Mouse (Mus musculus) liver, postnatal 0 days (tissue): Measurements from ENCODE around the gene Ubxn6. TPM values are rescaled to one million over a fixed set of nuclear protein-coding genes. Genes with fewer than 3 reads are reported as not detected.

Experiments
- ATAC-seq: fragments of 200-750 bp; cut with Nextera tagmentation; 2 replicates; pipeline ENCODE4 v1.8.0; 2017; ENCODE audit warnings: mild to moderate bottlenecking, moderate library complexity
- DNase-seq: peaks from one replicate; pipeline ENCODE4 v3.0.0-alpha.2; 2016
- H3K27ac ChIP-seq: fragments of 300-500 bp; sonication (generic); 2 replicates; pipeline ENCODE4 v1.5.1; 2014; ENCODE audit warnings: antibody characterized with exemption, moderate library complexity, mild to moderate bottlenecking, low read depth
- H3K27me3 ChIP-seq: fragments of 300-500 bp; sonication (generic); 2 replicates; pipeline ENCODE4 v1.6.1; 2014; ENCODE audit warnings: low read length, control low read depth, mixed read lengths; ENCODE audit not compliant: insufficient read depth
- H3K36me3 ChIP-seq: fragments of 300-500 bp; sonication (generic); replicated peaks from 2 replicates; pipeline ENCODE4 v1.6.1; 2014; ENCODE audit warnings: mild to moderate bottlenecking, control low read depth, low read length, moderate library complexity, mixed read lengths; ENCODE audit not compliant: insufficient read depth
- H3K4me1 ChIP-seq: fragments of 300-500 bp; sonication (generic); 2 replicates; pipeline ENCODE4 v1.6.1; 2014; ENCODE audit warnings: antibody characterized with exemption, mild to moderate bottlenecking, control low read depth; ENCODE audit not compliant: insufficient read depth
- H3K4me2 ChIP-seq: fragments of 300-500 bp; sonication (generic); 2 replicates; pipeline ENCODE4 v1.6.1; 2014; ENCODE audit warnings: low read depth, mild to moderate bottlenecking, low read length, moderate library complexity, mixed read lengths
- H3K4me3 ChIP-seq: fragments of 300-500 bp; sonication (generic); 2 replicates; pipeline ENCODE4 v1.5.1; 2014; ENCODE audit warnings: low read depth, low read length
- H3K9ac ChIP-seq: fragments of 300-500 bp; sonication (generic); replicated peaks from 2 replicates; pipeline ENCODE4 v1.6.1; 2014; ENCODE audit warnings: mild to moderate bottlenecking, moderate library complexity
- H3K9me3 ChIP-seq: fragments of 300-500 bp; sonication (generic); 2 replicates; pipeline ENCODE4 v1.6.1; 2016; ENCODE audit warnings: mild to moderate bottlenecking, control low read depth, low read length, mixed read lengths
- CTCF ChIP-seq: sonication (generic); IDR thresholded peaks from 2 replicates; pipeline ENCODE4 v1.5.1; 2016; ENCODE audit warnings: antibody characterized with exemption, low read depth
- EP300 ChIP-seq: IDR thresholded peaks from 2 replicates; pipeline ENCODE4 v1.6.1; 2016; ENCODE audit warnings: antibody characterized with exemption, low read depth, mild to moderate bottlenecking
- WGBS: fragments of 180-500 bp; shearing (Covaris S2); extraction: QIAGEN DNeasy Blood & Tissue Kit; methylation state at CpG from one replicate; pipeline ENCODE4 v1.1.7; 2014; ENCODE audit not compliant: insufficient replicate concordance; 5-methylcytosine and 5-hydroxymethylcytosine counted together
- polyA plus RNA-seq: library from polyadenylated mRNA; unstranded; fragments of >200 nt; fragmentation: Nextera tagmentation; extraction: Ambion mirVana; gene quantifications from 2 replicates; pipeline ENCODE4 v1.2.1, GENCODE M21; 2015

The Ubxn6 gene
- 19.1 and 20.5 TPM in 2 replicates for polyA plus RNA-seq

DNA sequence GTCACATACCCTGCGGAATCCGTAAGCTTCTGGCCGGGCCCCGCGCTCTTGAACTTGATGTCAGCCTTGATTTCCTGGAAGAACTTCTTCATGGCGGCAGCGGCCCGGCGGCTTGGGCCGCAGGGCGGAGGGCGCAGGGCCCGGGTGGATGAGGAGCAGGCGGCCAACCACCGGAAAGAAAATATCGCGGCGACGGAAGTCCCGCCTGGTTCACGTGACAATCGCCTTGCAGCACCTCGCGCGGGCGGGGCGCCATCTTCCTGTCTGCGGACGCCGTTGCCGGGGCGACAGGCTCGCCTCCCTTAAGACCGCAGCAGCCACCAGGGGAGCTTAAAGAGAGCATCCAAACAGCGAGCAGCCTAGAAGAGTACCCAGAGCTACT is at the start of gene Ubxn6:
TSS of gene Ubxn6 (minus strand) at position 202 of the 382 bp plus-strand sequence.
- peak within 1 kb of the TSS; percentile 79 for H3K9ac ChIP-seq
- TF ChIP-seq EP300 (no peak), CTCF (peak; percentile 55)
- H3K27me3 ChIP-seq, result no peaks in the 10 kb centered on the region
- peaks cover 20% of the 10 kb centered on the region for H3K4me1 ChIP-seq
- peak within 1 kb of the TSS; percentile 82 for H3K4me3 ChIP-seq
- ATAC-seq, result peak; percentile 27
- under 1% methylated on average over 34 of the region's 35 CpGs for WGBS
- peak within 1 kb of the TSS; percentile 100 for H3K27ac ChIP-seq
- peak; percentile 97 for DNase-seq
- H3K4me2 ChIP-seq, result peak within 1 kb of the TSS; percentile 91
- no peaks in the 10 kb centered on the region for H3K9me3 ChIP-seq
- H3K36me3 ChIP-seq, result peaks cover 27% of the 10 kb centered on the region

DNA sequence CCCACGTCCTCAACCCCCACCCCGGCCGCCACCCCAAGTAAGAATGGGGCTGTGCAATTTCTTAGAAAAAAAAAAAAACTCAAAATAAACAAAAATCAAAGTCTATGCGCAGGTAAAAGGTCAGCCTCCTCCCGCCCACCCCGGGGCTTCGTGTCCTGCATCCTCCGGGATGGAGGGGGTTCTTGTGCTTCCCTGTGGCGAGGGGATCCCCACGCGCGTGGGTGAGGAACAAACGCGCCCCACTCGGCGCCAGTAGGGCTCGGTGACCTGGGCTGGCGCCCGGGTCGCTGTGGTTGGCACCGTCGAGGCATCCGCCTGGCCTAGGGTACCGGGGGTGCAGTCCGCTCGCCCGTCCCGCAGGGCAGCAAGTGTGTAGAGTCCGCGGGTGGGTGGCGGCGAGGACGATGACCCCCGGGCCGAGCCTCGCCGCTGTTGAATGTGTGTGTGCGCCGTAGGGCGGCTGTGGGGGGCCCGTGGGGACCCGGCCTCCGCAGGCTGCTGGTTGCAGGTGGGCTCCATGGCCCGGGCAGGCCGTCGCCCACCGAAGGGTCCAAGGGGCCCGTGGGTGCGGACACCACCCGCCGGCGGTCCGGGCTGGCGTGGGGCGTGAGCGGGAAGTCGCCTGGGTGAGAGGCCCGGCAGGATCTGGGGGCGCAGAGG is 49.0 kb upstream of the Ubxn6 start:
- WGBS, result 62% methylated on average over 54 of the region's 59 CpGs
- TF ChIP-seq CTCF (no peak), EP300 (no peak)
- Histone ChIP-seq H3K36me3 (peaks cover 2% of the 10 kb centered on the region; the same call in 1 of the 2 replicates), H3K27ac (peak overlapping the region; percentile 34; the same call in 1 of the 2 replicates), H3K9me3 (no peaks in the 10 kb centered on the region), H3K4me1 (peaks cover 5% of the 10 kb centered on the region), H3K4me3 (peak overlapping the region; percentile 25), H3K9ac (peak overlapping the region; percentile 54), H3K4me2 (peak overlapping the region; percentile 70), H3K27me3 (peaks cover 9% of the 10 kb centered on the region; the same call in 1 of the 2 replicates)
- ATAC-seq (no peak), DNase-seq (no peak)

DNA sequence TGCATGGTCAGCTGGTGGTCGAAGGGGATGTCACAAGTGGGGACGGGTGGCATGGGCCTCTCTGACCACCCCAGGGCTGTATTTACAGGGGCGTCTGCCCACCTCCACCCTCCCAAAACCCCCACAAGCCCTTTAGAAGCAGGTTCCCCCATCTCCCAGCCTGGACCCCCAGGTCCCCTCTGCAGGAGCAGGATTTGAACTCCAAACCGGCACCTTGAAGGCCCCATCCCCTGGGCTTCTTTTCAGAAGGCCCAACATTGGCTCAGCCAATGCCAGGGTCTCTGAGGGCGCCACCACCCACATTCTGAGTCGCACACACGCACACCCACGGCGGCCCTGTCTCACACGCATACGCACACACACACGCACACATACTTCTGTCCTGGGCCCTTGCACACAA is 48.3 kb upstream of the Ubxn6 start:
- DNase-seq (no peak), ATAC-seq (no peak)
- Histone ChIP-seq H3K9me3 (no peaks in the 10 kb centered on the region), H3K4me2 (no peak overlapping the region), H3K4me1 (peaks cover 5% of the 10 kb centered on the region), H3K36me3 (peaks cover 2% of the 10 kb centered on the region; the same call in 1 of the 2 replicates), H3K4me3 (no peak overlapping the region), H3K27me3 (peaks cover 9% of the 10 kb centered on the region; the same call in 1 of the 2 replicates), H3K27ac (no peak overlapping the region), H3K9ac (no peak overlapping the region)
- WGBS, result 83% methylated on average over 12 of the region's 12 CpGs
- TF ChIP-seq EP300 (no peak), CTCF (no peak)

- Histone ChIP-seq H3K4me3 (peak within 1 kb of the TSS; percentile 54), H3K36me3 (peaks cover 2% of the 10 kb centered on the region; the same call in 1 of the 2 replicates), H3K9me3 (no peaks in the 10 kb centered on the region), H3K27ac (peak within 1 kb of the TSS; percentile 81), H3K4me1 (peaks cover 8% of the 10 kb centered on the region), H3K4me2 (peak within 1 kb of the TSS; percentile 69), H3K27me3 (peaks cover 9% of the 10 kb centered on the region; the same call in 1 of the 2 replicates), H3K9ac (peak within 1 kb of the TSS; percentile 67)
- peak; percentile 67; the same call in 1 of the 2 replicates for TF ChIP-seq EP300
- no peak for TF ChIP-seq CTCF
- no peak for ATAC-seq
- WGBS, result 30% methylated on average over 2 of the region's 2 CpGs
- peak; percentile 69 for DNase-seq
Observed at GRCm38 (mm10) chr17:56121826-56122225, 47.0 kb upstream of the Ubxn6 start, which contains the start of gene Lrg1. Gene Lrg1, minus strand, starts transcription at chr17:56122001.

GRCm38 (mm10) chr17:56119981-56120880 is 45.4 kb upstream of the Ubxn6 start:
- Histone ChIP-seq H3K36me3 (no peaks in the 10 kb centered on the region; the same call in 1 of the 2 replicates), H3K4me1 (peaks cover 13% of the 10 kb centered on the region), H3K27ac (peak overlapping the region; percentile 81), H3K27me3 (peaks cover 9% of the 10 kb centered on the region; the same call in 1 of the 2 replicates), H3K4me2 (peak overlapping the region; percentile 69), H3K9ac (peak overlapping the region; percentile 67), H3K9me3 (no peaks in the 10 kb centered on the region), H3K4me3 (peak overlapping the region; percentile 54)
- WGBS, result 8% methylated on average over 63 of the region's 66 CpGs
- DNase-seq (peak; percentile 83), ATAC-seq (peak; percentile 19)
- TF ChIP-seq CTCF, result no peak
- peak; percentile 37; the same call in 1 of the 2 replicates for TF ChIP-seq EP300
